Mouse (Mus musculus) heart, embryonic 15.5 days (tissue): ENCODE data around the gene Agt. TPM values are rescaled to one million over a fixed set of nuclear protein-coding genes. Genes with fewer than 3 reads are reported as not detected.

Source experiments
- polyA plus RNA-seq: library from polyadenylated mRNA; unstranded; fragments of >200 nt; fragmentation: Nextera tagmentation; extraction: Ambion mirVana; gene quantifications from 2 replicates; pipeline ENCODE4 v1.2.1, GENCODE M21; 2015

Gene Agt
- polyA plus RNA-seq, 1 experiment from 2014 or later = 1.3 TPM

Other genes starting within 250 kb of the Agt start
- 1.9 and 2.3 TPM in 2 replicates for gene Pgbd5, start 130.0 kb downstream of the Agt start, polyA plus RNA-seq
- 18.7 and 25.6 TPM in 2 replicates for gene Cog2, start 48.9 kb downstream of the Agt start, polyA plus RNA-seq
- 0.20 and 0.30 TPM in 2 replicates for gene Capn9, start 6.4 kb upstream of the Agt start, polyA plus RNA-seq
- 40.9 and 49.2 TPM in 2 replicates for gene 2310022B05Rik, start 93.7 kb upstream of the Agt start, polyA plus RNA-seq
- 24.3 and 29.7 TPM in 2 replicates for gene Ttc13, start 152.3 kb upstream of the Agt start, polyA plus RNA-seq
- gene Arv1, start 152.4 kb upstream of the Agt start, polyA plus RNA-seq = 12.6 and 17.9 TPM in 2 replicates
- 1.2 and 1.9 TPM in 2 replicates for gene Fam89a, start 182.1 kb upstream of the Agt start, polyA plus RNA-seq
- gene Trim67, start 223.4 kb upstream of the Agt start, polyA plus RNA-seq = 0.19 and 0.33 TPM in 2 replicates